ENCODE assay signal across 25 mouse cellular contexts in the genomic region with DNA sequence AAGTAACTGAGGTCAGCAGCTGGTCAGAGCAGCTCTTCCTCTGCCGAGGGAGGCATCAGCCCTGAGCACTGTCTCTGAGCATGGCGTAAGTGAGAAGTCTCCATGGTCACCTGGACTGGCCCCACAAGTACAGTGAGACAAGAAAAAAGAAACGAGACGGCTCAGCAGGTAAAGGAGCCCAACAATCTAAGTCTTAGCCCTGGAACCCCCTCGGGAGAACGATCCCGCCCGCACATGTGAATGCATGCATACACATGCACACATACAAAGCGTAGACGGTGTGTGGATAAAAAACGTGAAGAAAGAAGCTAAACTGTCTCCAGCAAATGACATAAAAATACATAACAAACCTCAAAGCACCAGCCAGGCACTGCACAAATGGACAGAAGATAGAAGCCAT. TPM values are rescaled to one million over a fixed set of nuclear protein-coding genes. Genes with fewer than 3 reads are reported as not detected.
"Had no signal": no experiment of that assay in that cellular context is flagged by ENCODE, and none has a peak within 500 bp of the region (broad histone marks: within the 10 kb centered on the region; RNA-seq: fewer than 3 reads in every experiment).

No protein-coding gene starts in this region.

- H3K27me3 ChIP-seq: kidney, embryonic 15.5 days; limb, embryonic 13.5 days; midbrain, embryonic 12.5 days; midbrain, embryonic 15.5 days; neural tube, embryonic 12.5 days; neural tube, embryonic 15.5 days had no signal

- H3K9ac ChIP-seq: kidney, embryonic 15.5 days; limb, embryonic 13.5 days; liver, embryonic 14.5 days; liver, postnatal 0 days; lung, embryonic 14.5 days; midbrain, embryonic 12.5 days; midbrain, embryonic 15.5 days; neural tube, embryonic 12.5 days; neural tube, embryonic 15.5 days had no signal

- H3K4me3 ChIP-seq: kidney, embryonic 15.5 days; layer of hippocampus, adult 2 months; limb, embryonic 10.5 days; limb, embryonic 13.5 days; midbrain, embryonic 12.5 days; midbrain, embryonic 15.5 days; neural tube, embryonic 12.5 days; neural tube, embryonic 15.5 days had no signal

- H3K4me1 ChIP-seq: limb, embryonic 13.5 days; midbrain, embryonic 12.5 days; midbrain, embryonic 15.5 days; neural tube, embryonic 12.5 days; neural tube, embryonic 15.5 days had no signal

- H3K4me2 ChIP-seq: kidney, embryonic 15.5 days; limb, embryonic 13.5 days; lung, embryonic 14.5 days; midbrain, embryonic 12.5 days; midbrain, embryonic 15.5 days; neural tube, embryonic 12.5 days; neural tube, embryonic 15.5 days had no signal

- H3K27ac ChIP-seq: kidney, embryonic 15.5 days; layer of hippocampus, adult 2 months; limb, embryonic 13.5 days; liver, embryonic 14.5 days; macrophage; midbrain, embryonic 12.5 days; midbrain, embryonic 15.5 days; neural tube, embryonic 12.5 days; neural tube, embryonic 15.5 days had no signal

- ATAC-seq: midbrain, embryonic 15.5 days had no signal

- H3K9me3 ChIP-seq: kidney, embryonic 15.5 days; limb, embryonic 10.5 days; limb, embryonic 13.5 days; midbrain, embryonic 12.5 days; midbrain, embryonic 15.5 days; neural tube, embryonic 12.5 days; neural tube, embryonic 15.5 days had no signal

- DNase-seq: kidney, adult 11 months; kidney, adult 8-10 months; layer of hippocampus, adult 9-11 months; liver; lung, embryonic 14.5 days; right cerebral cortex, adult 18-20 months; right cerebral cortex, postnatal 14 days; right cerebral cortex, postnatal 4 days; thymus, adult 2 months; thymus, postnatal 14 days; thymus, postnatal 4 days had no signal

RNA-seq across cellular contexts. Expression of a gene that starts 40.6 kb away (rescaled TPM):
- polyA plus RNA-seq: kidney, embryonic 15.5 days; large intestine, adult 2 months; limb, embryonic 10.5 days; limb, embryonic 13.5 days; liver, embryonic 14.5 days; liver, postnatal 0 days; lung, embryonic 14.5 days; lung, postnatal 0 days; macrophage; midbrain, embryonic 12.5 days; midbrain, embryonic 15.5 days; neural tube, embryonic 12.5 days; stomach, embryonic 14.5 days; thymus, adult 2 months had no signal
